Mouse (Mus musculus): Measurements from ENCODE around the gene Lysmd2.

GRCm38 (mm10) chr9:75666612-75667011, 41.1 kb downstream of the Lysmd2 start:
- TF ChIP-seq CTCF (conservative IDR thresholded peaks at IDR 0.05 in 1 of 2, IDR thresholded peaks at IDR 0.05 in 1 of 2; ENCODE audit: low read depth in 2 of 2, low read length in 2 of 2) (no peak), EP300 (IDR thresholded peaks at IDR 0.05; ENCODE audit: low read length) (no peak), ZKSCAN1 (IDR thresholded peaks at IDR 0.05; ENCODE audit: borderline replicate concordance, low read depth, low read length) (no peak), POLR2A (IDR thresholded peaks at IDR 0.05; ENCODE audit: low read depth, low read length) (no peak), MAFK (IDR thresholded peaks at IDR 0.05; ENCODE audit: insufficient replicate concordance, low read length) (no peak)

Data from CH12.LX (cell line).